Mouse (Mus musculus) right cerebral cortex, postnatal 4 days (tissue): ENCODE results near the gene Tsacc.
A peak's percentile ranks its signal among the peaks of the same experiment; 100 is the strongest.
"Not testable (repeated sequence)": the region's sequence is repeated elsewhere in the genome, so short reads cannot be mapped to it uniquely, and the experiment has no call there.

ENCODE experiments used
- DNase-seq: peaks from one replicate; pipeline ENCODE4 v3.0.0-alpha.2; 2022

Tsacc gene

GRCm38 (mm10) chr3:88281141-88281916 lies 15.5 kb downstream of the Tsacc start:
- DNase-seq, result not testable (repeated sequence)

- no peak for DNase-seq
These were observed 16.8 kb downstream of the Tsacc start for GRCm38 (mm10) chr3:88280035-88280434.

GRCm38 (mm10) chr3:88276529-88277143 lies 20.2 kb downstream of the Tsacc start:
- DNase-seq, result no peak

GRCm38 (mm10) chr3:88276121-88276520 lies 20.7 kb downstream of the Tsacc start:
- DNase-seq, result no peak

- no peak for DNase-seq
These were observed 22.8 kb downstream of the Tsacc start for GRCm38 (mm10) chr3:88274002-88274401.

- DNase-seq, result no peak
These were observed 24.9 kb downstream of the Tsacc start for GRCm38 (mm10) chr3:88271859-88272258.

- DNase-seq, result not testable (repeated sequence)
These were observed 25.5 kb downstream of the Tsacc start for GRCm38 (mm10) chr3:88271298-88271697.

- no peak for DNase-seq
These were observed 27.8 kb downstream of the Tsacc start for GRCm38 (mm10) chr3:88268991-88269390.

- not testable (repeated sequence) for DNase-seq
These were observed 28.8 kb downstream of the Tsacc start for GRCm38 (mm10) chr3:88268014-88268413.

GRCm38 (mm10) chr3:88262346-88262745 lies 34.5 kb downstream of the Tsacc start:
- no peak for DNase-seq

GRCm38 (mm10) chr3:88256382-88256781 lies 40.4 kb downstream of the Tsacc start:
- no peak for DNase-seq

GRCm38 (mm10) chr3:88255950-88256349 lies 40.8 kb downstream of the Tsacc start:
- no peak for DNase-seq

GRCm38 (mm10) chr3:88254268-88254926 lies 42.4 kb downstream of the Tsacc start, which contains the start of gene Rhbg:
TSS of gene Rhbg (minus strand) at chr3:88254709.
- DNase-seq, result no peak

- DNase-seq, result no peak
These were observed 44.1 kb downstream of the Tsacc start for GRCm38 (mm10) chr3:88252739-88253138.

GRCm38 (mm10) chr3:88248406-88248805 lies 48.4 kb downstream of the Tsacc start:
- DNase-seq, result no peak

GRCm38 (mm10) chr3:88247666-88248065 lies 49.1 kb downstream of the Tsacc start:
- DNase-seq, result no peak

GRCm38 (mm10) chr3:88245811-88246210 lies 51.0 kb downstream of the Tsacc start:
- DNase-seq, result peak; percentile 80

GRCm38 (mm10) chr3:88244071-88244470 lies 52.7 kb downstream of the Tsacc start:
- peak; percentile 69 for DNase-seq

GRCm38 (mm10) chr3:88242531-88242930 lies 54.3 kb downstream of the Tsacc start:
- peak; percentile 81 for DNase-seq

- peak; percentile 52 for DNase-seq
These were observed 55.6 kb downstream of the Tsacc start for GRCm38 (mm10) chr3:88241045-88241786.

GRCm38 (mm10) chr3:88239446-88239845 lies 57.4 kb downstream of the Tsacc start:
- DNase-seq, result peak; percentile 5

- peak; percentile 50 for DNase-seq
These were observed 57.9 kb downstream of the Tsacc start for GRCm38 (mm10) chr3:88238866-88239391.
